Mouse (Mus musculus) spleen, embryonic (tissue): ENCODE measurements at regions not wholly inside any gene's neighbourhood (a gene's known extent, or its start where the extent isn't known, plus 50 kb on each side); places are given as distances from the start of the nearest gene placed in this dataset.

Source experiments
- CTCF ChIA-PET: fragments of 350-600 bp; sonication (Branson Sonifier 250); formaldehyde crosslinking; loops from one replicate; lab custom pipeline; 2022; lab: Charles Lee

DNA sequence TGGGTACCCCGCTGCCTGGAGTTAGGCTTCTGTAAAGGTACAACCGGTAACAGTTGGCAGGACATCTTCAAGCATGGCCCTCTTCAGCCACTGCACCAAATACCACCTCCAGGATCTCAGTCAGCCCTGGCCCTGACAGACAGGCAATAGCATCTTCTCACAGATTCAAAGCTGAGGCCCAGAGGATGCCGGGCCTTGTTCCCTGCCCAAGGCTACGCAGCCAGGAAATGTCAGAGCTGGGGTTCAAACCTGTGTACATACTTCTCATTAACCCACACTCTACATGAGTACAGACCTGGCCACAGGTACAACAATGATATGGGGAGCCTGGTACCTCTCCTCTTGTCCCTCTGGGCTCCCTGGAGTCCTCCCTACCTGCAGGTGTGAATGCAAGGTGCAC, 497.3 kb downstream of the Med13l start:
- CTCF ChIA-PET, result no interaction called here

DNA sequence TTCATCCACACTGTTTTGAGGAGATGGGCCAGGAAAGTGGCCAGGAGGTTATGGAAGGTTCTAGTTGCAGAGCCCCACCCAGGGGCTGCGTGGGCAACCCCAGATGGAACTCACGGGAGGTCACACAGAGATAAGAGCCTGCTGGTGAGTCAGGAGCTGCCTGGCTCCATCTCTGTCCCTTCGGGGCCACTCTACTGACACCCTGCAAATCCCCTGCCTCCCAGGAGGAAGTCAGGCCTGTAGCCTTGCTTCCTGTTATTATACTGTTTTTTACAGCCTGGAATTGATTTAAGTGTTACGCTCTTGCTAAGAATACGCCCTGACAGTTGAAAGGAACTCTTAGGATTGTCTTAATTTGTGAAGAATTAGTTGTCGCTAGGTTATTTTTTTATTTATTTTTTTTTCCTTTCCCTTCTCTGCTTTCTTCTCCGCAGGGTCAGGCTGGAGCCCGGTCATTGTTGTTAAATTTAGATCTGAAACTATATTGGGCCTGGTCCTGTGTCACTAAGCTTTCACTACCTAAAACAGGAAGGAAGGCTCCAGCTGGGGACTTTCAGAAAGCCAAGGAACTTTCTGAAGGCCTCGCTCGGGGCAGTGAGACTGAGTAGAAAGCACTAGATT, 497.9 kb downstream of the Med13l start:
- CTCF ChIA-PET, result no interaction called here

GRCm38 (mm10) chr5:119059223-119059622, 498.7 kb downstream of the Med13l start:
- CTCF ChIA-PET, result no interaction called here

DNA sequence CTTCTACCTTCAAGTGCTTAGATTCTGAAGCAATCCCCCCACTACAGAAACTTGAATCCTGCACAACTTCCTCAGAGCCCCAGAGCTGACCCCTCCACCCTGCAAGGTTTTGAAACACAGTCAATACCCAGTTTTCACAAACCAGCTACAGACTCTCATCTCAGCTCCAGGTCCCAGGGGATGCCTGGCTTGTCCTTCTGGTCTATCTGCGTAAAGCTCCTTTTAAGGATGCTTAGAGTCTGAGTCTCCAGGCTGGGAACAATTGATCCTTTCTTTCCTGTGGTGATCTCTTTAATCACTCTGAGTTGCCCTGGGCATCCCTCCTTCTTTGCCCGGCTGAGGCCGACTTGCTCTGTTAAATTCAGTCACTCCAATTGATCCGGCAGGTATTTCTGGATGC, 500.4 kb downstream of the Med13l start:
- CTCF ChIA-PET, result no interaction called here

DNA sequence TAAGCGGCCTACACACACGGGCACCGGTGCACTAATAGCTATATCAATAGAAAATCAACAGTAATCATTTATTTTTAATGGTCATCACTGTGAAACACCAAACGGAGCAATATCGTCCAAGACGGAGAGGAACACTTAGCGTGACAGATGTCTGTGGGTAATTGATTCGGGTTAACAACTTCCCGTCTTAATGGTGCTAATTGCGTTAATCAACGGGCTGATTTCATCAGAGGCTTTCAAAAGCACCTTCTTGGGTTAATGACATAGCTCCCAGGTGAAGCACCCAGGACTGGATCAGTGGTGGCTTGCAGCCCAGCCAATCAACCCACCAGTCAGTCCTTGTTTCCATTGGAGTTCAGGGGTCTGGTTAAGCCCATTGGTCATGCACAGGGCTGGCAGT, 502.0 kb downstream of the Med13l start:
- CTCF ChIA-PET, result no interaction called here

GRCm38 (mm10) chr5:119066666-119067065, 506.2 kb downstream of the Med13l start:
- CTCF ChIA-PET, result no interaction called here

DNA sequence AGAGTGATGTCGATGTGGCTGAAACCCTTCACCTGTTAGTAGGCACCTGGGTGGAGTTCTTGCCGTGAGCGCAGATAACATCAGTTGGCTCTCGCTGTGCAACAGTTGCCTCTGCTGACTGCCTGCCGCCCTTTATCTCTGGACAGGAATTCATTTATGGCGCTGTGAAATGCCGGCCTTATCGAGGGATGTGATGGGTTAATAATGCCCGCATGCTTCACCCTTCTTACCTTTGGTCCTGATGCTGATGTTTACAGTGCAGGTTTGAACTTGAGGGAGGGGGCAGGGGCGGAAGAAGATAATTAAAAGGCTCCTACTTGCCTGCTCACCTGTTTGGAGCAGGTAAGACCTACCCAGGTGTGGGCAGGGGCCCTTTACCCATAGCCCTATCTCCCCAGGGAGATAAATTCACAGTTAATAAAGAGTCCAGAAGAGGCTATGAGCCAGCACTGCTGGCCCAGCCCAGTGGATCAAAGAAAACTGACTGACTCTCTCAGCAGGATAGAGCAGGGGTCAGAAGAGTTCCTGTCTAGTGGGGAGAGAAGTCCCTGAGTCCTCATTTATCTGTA, 509.4 kb downstream of the Med13l start:
- CTCF ChIA-PET, result no interaction called here

DNA sequence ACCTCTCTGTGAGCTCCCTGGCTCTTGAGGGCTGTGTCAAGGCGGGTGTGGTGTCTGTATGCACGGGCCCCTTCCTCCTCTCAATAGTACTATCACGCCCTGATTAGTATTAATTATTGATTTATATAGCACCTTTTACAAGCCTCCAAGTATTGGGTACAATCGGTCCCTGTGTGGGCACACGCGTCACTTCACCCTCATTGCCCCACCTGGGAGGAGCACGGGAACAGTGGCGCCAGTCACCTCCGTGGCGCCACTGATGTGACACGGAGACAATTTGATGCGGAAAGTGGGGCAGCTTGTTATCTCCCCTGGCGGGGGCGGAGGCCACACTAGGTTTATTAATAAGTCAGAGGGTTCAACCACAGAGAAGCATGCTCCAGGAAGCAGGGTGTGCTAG, 512.2 kb downstream of the Med13l start:
- CTCF ChIA-PET, result no interaction called here

- CTCF ChIA-PET, result no interaction called here
These were observed 520.3 kb downstream of the Med13l start for GRCm38 (mm10) chr5:119080747-119081146.

DNA sequence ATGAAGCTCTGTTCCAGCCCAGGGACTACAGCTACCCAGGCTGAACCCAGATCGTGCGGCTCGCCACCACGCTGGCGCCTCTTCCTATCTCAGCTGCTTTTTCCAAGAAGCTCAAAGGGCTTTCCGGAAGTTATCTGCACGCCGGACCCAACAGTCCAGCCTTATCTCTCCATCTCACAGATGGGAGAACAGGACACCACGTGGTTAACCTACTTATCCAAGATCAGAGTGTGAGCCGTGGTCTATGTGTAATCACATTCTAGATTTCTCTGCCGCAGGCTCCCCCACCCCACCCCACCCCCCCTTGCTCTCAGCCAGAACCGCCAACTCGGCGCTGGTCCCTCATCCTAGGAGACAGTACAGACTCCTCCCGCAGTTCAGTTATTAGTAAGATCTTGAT, 522.4 kb downstream of the Med13l start:
- CTCF ChIA-PET, result no interaction called here

DNA sequence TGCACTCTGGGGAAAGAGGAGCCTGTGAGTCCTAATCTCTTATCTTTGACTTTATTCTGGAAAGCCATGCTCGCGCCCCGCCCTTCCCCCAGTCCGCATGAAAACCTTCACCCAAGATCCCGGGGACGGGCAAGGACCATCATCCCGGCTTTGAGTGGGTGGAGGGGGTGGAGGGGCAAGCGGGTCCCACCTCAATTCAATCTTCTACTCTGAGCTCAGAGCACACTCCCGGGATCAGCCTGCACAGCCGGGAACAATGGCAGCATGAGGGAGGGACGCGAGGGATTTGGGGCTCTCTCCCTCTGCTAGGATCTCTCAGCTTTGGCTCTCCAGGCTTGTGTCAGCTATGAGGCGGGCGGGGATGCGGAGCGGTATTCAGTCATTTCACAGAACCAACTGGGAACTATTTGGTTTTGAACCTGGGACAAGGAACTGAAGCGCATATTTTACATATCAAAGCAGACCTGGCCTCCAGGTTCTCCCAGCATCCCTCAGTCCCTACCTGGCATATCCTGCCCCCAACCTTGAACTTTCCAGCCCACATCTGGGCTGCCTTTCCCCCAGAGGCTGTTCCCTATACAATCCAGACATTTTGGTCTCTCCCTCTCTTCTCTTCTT, 537.2 kb downstream of the Med13l start:
- CTCF ChIA-PET, result no interaction called here

DNA sequence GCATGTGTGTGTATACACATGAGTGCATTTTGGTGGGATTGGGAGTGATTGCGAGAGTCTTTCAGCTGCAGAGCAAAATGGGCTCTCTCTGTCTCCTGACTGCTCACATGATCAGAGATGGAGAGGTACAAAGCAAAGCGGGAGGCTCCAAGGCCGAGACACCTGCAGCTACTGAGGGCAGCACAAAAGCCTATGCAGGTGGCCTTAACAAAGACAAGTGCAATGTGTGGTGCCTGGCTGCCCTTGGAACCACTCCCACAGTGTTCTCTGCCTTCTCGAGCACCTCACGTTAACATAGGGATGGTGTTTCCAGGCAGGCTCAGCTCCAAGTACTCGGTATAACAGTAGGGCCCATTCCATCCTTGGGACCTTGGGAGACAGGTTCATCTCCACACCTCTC, 539.3 kb downstream of the Med13l start:
- CTCF ChIA-PET, result no interaction called here

DNA sequence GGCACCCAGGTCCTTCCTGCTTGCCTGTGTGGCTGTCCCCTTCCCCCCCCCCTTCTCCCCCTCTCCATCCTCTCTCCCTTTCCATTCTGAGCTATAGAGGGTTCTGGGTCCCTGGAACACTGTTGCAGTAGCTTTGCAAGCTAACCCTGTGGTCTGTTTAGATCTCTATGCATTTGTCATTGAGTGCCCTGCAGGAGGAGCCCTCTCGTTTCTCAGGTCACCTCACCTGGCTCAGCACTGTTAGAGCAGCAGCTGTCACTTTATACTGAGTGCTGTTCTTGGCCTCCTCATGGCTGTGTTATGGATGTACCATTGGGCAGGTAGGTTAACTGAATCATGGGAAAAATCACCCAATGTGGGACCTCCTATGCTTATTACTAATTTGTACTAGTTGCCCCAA, 543.0 kb downstream of the Med13l start:
- CTCF ChIA-PET, result no interaction called here

DNA sequence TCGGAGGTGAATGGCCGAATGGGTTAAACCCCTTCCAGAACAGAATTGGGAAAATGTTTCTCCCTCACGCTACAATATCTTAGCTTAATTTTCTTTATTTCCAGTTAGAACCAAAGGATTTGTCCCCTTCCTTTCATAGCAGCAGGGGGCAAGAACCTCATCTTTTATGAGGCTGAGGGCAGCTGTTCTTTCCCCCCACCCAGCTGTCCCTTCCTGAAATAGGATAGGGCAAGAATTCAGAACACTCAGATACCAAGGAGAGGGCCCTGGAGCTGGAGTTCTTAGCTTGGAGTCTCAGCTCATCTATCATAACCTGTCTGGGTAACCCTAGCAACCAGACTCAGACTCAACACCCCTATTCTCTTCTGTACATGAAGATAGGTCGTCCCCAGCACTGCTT, 547.4 kb downstream of the Med13l start:
- CTCF ChIA-PET, result no interaction called here

DNA sequence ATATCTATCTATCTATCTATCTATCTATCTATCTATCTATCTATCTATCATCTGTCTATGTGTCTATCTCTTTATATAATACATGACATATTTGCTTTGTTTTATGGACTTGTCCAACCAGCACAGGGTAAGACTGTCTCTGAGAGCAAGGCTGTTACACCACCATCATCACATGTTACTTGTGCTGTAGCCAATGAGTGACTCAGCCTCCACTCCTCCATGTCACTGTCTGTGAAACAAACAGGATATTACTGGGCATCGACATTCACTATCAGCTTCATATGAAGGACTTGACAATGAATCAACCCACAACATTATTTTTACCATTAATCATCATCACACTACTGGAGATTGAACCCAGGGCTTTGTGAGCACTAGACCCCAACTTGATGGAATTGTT, 549.0 kb downstream of the Med13l start:
- CTCF ChIA-PET, result no interaction called here

DNA sequence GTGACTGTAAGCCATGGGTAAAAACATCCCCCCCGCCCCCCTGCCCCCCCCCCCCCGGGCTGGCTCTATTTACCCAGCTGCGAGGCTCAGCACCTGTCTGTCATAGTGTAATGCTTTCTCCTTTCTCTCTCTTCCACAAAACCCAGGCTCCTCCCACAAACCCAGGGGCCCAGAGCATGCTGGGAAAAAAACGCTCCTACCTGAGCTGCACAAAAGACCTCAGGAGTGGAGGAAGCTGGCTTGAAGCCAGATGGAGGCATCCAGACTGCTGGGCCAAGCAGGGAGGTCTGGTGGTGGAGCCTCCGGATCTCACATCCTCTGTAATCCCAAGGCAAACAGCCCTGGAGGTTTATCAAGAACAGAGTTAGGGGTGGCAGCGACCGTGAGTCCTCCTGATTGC, 553.6 kb downstream of the Med13l start:
- CTCF ChIA-PET, result no interaction called here

DNA sequence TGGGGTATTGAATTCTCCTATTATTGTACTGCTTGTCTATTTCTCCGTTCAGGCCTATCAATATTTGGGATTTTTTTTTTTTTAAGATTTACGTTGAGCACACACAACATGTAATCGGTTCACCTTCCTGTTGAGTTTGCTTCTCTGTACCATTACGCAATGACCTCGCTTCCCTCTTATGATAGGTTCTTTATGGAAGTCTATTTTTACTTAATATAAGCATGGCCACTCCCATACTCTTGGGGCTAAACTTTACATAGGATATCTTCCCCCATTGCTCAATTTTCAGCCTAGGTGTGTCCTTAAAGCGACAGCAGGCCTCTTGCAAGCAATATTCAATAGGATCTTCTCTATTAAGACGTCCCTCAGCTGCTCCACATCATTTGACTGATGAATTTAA, 544.7 kb upstream of the Tbx3 start:
- CTCF ChIA-PET, result no interaction called here

DNA sequence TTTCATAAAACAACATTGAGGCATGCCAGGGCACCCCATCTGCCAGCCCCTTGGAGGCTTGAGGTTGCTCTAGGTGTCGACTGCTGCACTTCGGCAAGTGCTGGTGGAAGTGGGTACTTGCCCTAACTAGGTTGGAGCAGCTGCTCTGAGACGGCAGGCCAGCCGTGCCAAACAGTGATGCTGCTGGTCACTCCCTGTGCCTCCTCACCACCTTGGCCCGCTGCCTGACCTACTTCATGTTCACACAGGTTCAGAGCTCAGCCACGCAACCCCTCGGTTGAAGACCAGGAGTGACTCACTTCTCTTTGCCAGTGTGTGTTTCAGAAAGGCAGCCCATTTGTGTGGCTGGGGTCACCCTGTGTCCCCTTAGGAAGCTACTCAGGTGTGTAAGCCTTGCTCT, 540.3 kb upstream of the Tbx3 start:
- CTCF ChIA-PET, result no interaction called here

GRCm38 (mm10) chr5:119131461-119131860, 539.0 kb upstream of the Tbx3 start:
- CTCF ChIA-PET, result no interaction called here

- CTCF ChIA-PET, result no interaction called here
These were observed 537.1 kb upstream of the Tbx3 start for GRCm38 (mm10) chr5:119133378-119133777.

DNA sequence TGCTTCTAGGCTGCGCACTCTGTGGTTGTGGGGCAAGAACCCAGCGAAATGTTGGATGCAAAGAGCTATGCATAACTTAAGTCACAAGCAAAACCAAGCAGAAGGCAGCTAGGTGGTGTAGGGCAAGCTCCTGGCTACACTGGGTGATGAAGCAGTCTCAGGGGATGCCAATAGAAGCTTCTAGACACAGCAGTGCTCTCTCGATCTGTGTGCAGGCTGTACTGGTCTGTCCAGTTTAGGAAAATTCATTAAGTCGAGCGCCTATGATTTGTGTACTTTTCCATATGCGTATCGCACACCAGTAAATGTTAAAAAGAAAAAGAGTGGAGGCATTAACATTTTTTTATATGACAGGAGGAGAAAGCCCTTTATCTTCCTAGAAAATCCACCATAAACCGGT, 533.6 kb upstream of the Tbx3 start:
- CTCF ChIA-PET, result no interaction called here

GRCm38 (mm10) chr5:119137409-119137808, 533.1 kb upstream of the Tbx3 start:
- CTCF ChIA-PET, result no interaction called here

DNA sequence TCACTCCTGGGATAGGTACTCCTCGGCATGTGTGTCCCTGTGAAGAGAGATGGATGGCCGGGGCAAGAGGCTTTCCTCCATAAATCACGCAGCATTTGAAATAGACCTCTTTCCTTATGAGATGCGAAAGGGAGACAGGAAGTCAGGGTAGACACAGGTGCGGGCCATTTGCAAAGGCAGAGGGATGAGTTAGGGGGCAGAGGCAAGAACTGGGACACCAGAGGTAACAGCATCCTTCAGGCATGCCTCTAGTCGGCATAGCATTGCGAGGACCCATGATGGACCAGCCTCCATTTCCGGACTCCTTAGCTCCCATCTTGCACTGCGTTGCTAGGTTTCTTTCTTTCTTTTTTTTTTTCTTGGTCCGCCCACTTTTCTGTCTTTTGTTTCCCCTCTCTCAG, 532.6 kb upstream of the Tbx3 start:
- CTCF ChIA-PET, result no interaction called here

- CTCF ChIA-PET, result no interaction called here
These were observed 532.2 kb upstream of the Tbx3 start for GRCm38 (mm10) chr5:119138293-119138692.
